Mouse (Mus musculus) hindbrain, embryonic 16.5 days (tissue): ENCODE results near the gene Ksr1. TPM values are rescaled to one million over a fixed set of nuclear protein-coding genes. Genes with fewer than 3 reads are reported as not detected.

Experiments
- ATAC-seq: fragments of 200-750 bp; cut with Nextera tagmentation; 2 replicates; pipeline ENCODE4 v1.8.0; 2017; ENCODE audit warnings: moderate TSS enrichment, moderate library complexity
- H3K27ac ChIP-seq: fragments of 300-500 bp; sonication (generic); 2 replicates; pipeline ENCODE4 v1.5.1; 2014; ENCODE audit warnings: low read depth, mild to moderate bottlenecking, control low read depth, low read length, moderate library complexity
- H3K27me3 ChIP-seq: fragments of 300-500 bp; sonication (generic); replicated peaks from 2 replicates; pipeline ENCODE4 v1.6.1; 2014; ENCODE audit warnings: low read length; ENCODE audit not compliant: control insufficient read depth, insufficient read depth
- H3K36me3 ChIP-seq: fragments of 300-500 bp; sonication (generic); 2 replicates; pipeline ENCODE4 v1.6.1; 2014; ENCODE audit warnings: mild to moderate bottlenecking, low read length, moderate library complexity, mixed read lengths; ENCODE audit not compliant: control insufficient read depth, insufficient read depth
- H3K4me1 ChIP-seq: fragments of 300-500 bp; sonication (generic); 2 replicates; pipeline ENCODE4 v1.6.1; 2014; ENCODE audit warnings: low read depth, low read length; ENCODE audit not compliant: control insufficient read depth, insufficient read depth
- H3K4me2 ChIP-seq: fragments of 300-500 bp; sonication (generic); 2 replicates; pipeline ENCODE4 v1.6.1; 2014; ENCODE audit warnings: mild to moderate bottlenecking, low read length, control low read depth, moderate library complexity
- H3K4me3 ChIP-seq: fragments of 300-500 bp; sonication (generic); 2 replicates; pipeline ENCODE4 v1.5.1; 2014; ENCODE audit warnings: mild to moderate bottlenecking, low read length, control low read depth, moderate library complexity
- H3K9ac ChIP-seq: fragments of 300-500 bp; sonication (generic); 2 replicates; pipeline ENCODE4 v1.6.1; 2014; ENCODE audit warnings: low read depth, mild to moderate bottlenecking, control low read depth, low read length, moderate library complexity
- H3K9me3 ChIP-seq: fragments of 300-500 bp; sonication (generic); 2 replicates; pipeline ENCODE4 v1.6.1; 2014; ENCODE audit warnings: mild to moderate bottlenecking, low read length, moderate library complexity; ENCODE audit not compliant: control insufficient read depth
- WGBS: fragments of 180-500 bp; shearing (Covaris S2); extraction: QIAGEN DNeasy Blood & Tissue Kit; methylation state at CpG from one replicate; pipeline ENCODE4 v1.1.7; 2014; 5-methylcytosine and 5-hydroxymethylcytosine counted together
- polyA plus RNA-seq: library from polyadenylated mRNA; unstranded; fragments of >200 nt; fragmentation: Nextera tagmentation; extraction: Ambion mirVana; gene quantifications from 2 replicates; pipeline ENCODE4 v1.2.1, GENCODE M21; 2015

The Ksr1 gene
- polyA plus RNA-seq, 1 experiment from 2014 or later = 4.4 TPM

- 89% methylated on average over 4 of the region's 4 CpGs for WGBS
- Histone ChIP-seq H3K4me2 (no peak overlapping the region), H3K4me1 (peaks cover 4% of the 10 kb centered on the region), H3K27ac (no peak overlapping the region), H3K4me3 (no peak overlapping the region), H3K36me3 (no peaks in the 10 kb centered on the region), H3K9ac (no peak overlapping the region), H3K9me3 (no peaks in the 10 kb centered on the region), H3K27me3 (no peaks in the 10 kb centered on the region)
- no peak for ATAC-seq
These were observed 58.4 kb downstream of the Ksr1 start for GRCm38 (mm10) chr11:79087731-79088311.

GRCm38 (mm10) chr11:79086787-79087186 is 59.4 kb downstream of the Ksr1 start:
- no peaks in the 10 kb centered on the region for H3K36me3 ChIP-seq
- peaks cover 4% of the 10 kb centered on the region for H3K4me1 ChIP-seq
- H3K4me2 ChIP-seq = no peak overlapping the region
- H3K4me3 ChIP-seq = no peak overlapping the region
- no peak overlapping the region for H3K27ac ChIP-seq
- 89% methylated on average over 12 of the region's 12 CpGs for WGBS
- no peaks in the 10 kb centered on the region for H3K9me3 ChIP-seq
- no peaks in the 10 kb centered on the region for H3K27me3 ChIP-seq
- ATAC-seq = no peak
- no peak overlapping the region for H3K9ac ChIP-seq

GRCm38 (mm10) chr11:79085059-79085458 is 61.1 kb downstream of the Ksr1 start:
- ATAC-seq = no peak
- no peak overlapping the region for H3K4me3 ChIP-seq
- 86% methylated on average over 5 of the region's 5 CpGs for WGBS

GRCm38 (mm10) chr11:79083018-79083441 is 63.2 kb downstream of the Ksr1 start:
- Histone ChIP-seq H3K9ac (no peak overlapping the region), H3K4me2 (no peak overlapping the region), H3K4me3 (no peak overlapping the region), H3K4me1 (no peaks in the 10 kb centered on the region; the same call in 1 of the 2 replicates), H3K27ac (no peak overlapping the region), H3K36me3 (no peaks in the 10 kb centered on the region), H3K9me3 (no peaks in the 10 kb centered on the region), H3K27me3 (no peaks in the 10 kb centered on the region)
- no peak for ATAC-seq
- WGBS = 72% methylated on average over 11 of the region's 11 CpGs

More at GRCm38 (mm10) chr11:79085059-79085458, 61.1 kb downstream of the Ksr1 start:
- H3K27ac ChIP-seq = no peak overlapping the region
- H3K9me3 ChIP-seq = no peaks in the 10 kb centered on the region
- H3K4me1 ChIP-seq = peaks cover 4% of the 10 kb centered on the region
- no peaks in the 10 kb centered on the region for H3K27me3 ChIP-seq
- no peak overlapping the region for H3K9ac ChIP-seq
- H3K4me2 ChIP-seq = no peak overlapping the region
- H3K36me3 ChIP-seq = no peaks in the 10 kb centered on the region

GRCm38 (mm10) chr11:79080965-79081891 is 65.0 kb downstream of the Ksr1 start:
- Histone ChIP-seq H3K9ac (no peak overlapping the region), H3K27me3 (no peaks in the 10 kb centered on the region), H3K4me1 (no peaks in the 10 kb centered on the region; the same call in 1 of the 2 replicates), H3K9me3 (no peaks in the 10 kb centered on the region), H3K4me3 (no peak overlapping the region), H3K36me3 (no peaks in the 10 kb centered on the region), H3K27ac (no peak overlapping the region), H3K4me2 (no peak overlapping the region)
- ATAC-seq = no peak
- WGBS = 74% methylated on average over 16 of the region's 16 CpGs

- 83% methylated on average over 6 of the region's 6 CpGs for WGBS
- no peaks in the 10 kb centered on the region for H3K27me3 ChIP-seq
- no peaks in the 10 kb centered on the region for H3K9me3 ChIP-seq
- no peak overlapping the region for H3K4me2 ChIP-seq
- H3K27ac ChIP-seq = no peak overlapping the region
- ATAC-seq = no peak
- no peak overlapping the region for H3K4me3 ChIP-seq
- H3K4me1 ChIP-seq = no peaks in the 10 kb centered on the region; the same call in 1 of the 2 replicates
- H3K9ac ChIP-seq = no peak overlapping the region
- no peaks in the 10 kb centered on the region for H3K36me3 ChIP-seq
These were observed 66.1 kb downstream of the Ksr1 start for GRCm38 (mm10) chr11:79080081-79080480.

GRCm38 (mm10) chr11:79076484-79076883 is 69.7 kb downstream of the Ksr1 start:
- WGBS = 80% methylated on average over 12 of the region's 12 CpGs
- Histone ChIP-seq H3K4me1 (no peaks in the 10 kb centered on the region), H3K27ac (no peak overlapping the region), H3K9me3 (no peaks in the 10 kb centered on the region), H3K4me2 (no peak overlapping the region), H3K4me3 (no peak overlapping the region), H3K9ac (no peak overlapping the region), H3K36me3 (no peaks in the 10 kb centered on the region), H3K27me3 (no peaks in the 10 kb centered on the region)
- ATAC-seq = no peak

GRCm38 (mm10) chr11:79075044-79075443 is 71.2 kb downstream of the Ksr1 start:
- Histone ChIP-seq H3K4me1 (peaks cover under 1% of the 10 kb centered on the region), H3K36me3 (no peaks in the 10 kb centered on the region), H3K9ac (no peak overlapping the region), H3K27ac (no peak overlapping the region), H3K9me3 (no peaks in the 10 kb centered on the region), H3K27me3 (no peaks in the 10 kb centered on the region), H3K4me2 (no peak overlapping the region), H3K4me3 (no peak overlapping the region)
- 46% methylated on average over 3 of the region's 3 CpGs for WGBS
- ATAC-seq = no peak

- 94% methylated on average over 3 of the region's 3 CpGs for WGBS
- Histone ChIP-seq H3K27me3 (no peaks in the 10 kb centered on the region), H3K4me2 (no peak overlapping the region), H3K9ac (no peak overlapping the region), H3K27ac (no peak overlapping the region), H3K36me3 (no peaks in the 10 kb centered on the region), H3K4me1 (peaks cover 3% of the 10 kb centered on the region), H3K9me3 (no peaks in the 10 kb centered on the region), H3K4me3 (no peak overlapping the region)
- ATAC-seq = no peak
These were observed 71.6 kb downstream of the Ksr1 start for GRCm38 (mm10) chr11:79074611-79075010.
